Mouse (Mus musculus) heart, adult 11 months (tissue): Measurements from ENCODE around the gene Slc25a36.

ENCODE experiments used
- DNase-seq: peaks from one replicate; pipeline ENCODE4 v3.0.0; 2022

Gene Slc25a36

DNA sequence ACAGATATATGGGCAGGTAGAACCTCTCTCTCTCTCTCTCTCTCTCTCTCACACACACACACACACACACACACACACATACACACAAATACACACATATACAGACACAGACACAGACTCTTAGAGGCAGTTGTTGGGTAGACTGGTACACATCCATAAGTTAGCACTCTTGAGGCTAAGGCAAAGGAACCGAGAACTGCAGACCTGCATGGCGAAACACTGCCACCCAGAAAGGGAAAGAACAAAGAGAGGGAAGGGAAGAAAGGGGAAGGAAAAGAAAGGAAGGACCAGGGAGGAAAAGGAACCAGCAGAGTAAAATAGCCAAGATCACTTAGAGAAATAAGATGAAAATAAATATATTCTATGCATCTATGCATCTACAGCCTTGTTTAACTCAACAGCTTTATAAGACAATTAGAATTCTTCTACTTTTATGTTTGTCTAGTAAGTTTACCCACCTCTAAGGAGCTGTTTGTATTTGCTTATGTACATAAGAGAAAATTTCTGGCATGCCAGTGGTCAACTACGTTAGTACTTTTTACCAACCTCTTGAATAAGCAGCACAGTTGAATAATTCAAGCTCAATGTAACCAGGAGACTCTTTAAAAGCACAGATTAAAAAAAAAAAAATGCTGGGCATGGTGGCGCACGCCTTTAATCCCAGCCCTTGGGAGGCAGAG lies 4.3 kb downstream of the Slc25a36 start:
- peak; percentile 55 for DNase-seq

DNA sequence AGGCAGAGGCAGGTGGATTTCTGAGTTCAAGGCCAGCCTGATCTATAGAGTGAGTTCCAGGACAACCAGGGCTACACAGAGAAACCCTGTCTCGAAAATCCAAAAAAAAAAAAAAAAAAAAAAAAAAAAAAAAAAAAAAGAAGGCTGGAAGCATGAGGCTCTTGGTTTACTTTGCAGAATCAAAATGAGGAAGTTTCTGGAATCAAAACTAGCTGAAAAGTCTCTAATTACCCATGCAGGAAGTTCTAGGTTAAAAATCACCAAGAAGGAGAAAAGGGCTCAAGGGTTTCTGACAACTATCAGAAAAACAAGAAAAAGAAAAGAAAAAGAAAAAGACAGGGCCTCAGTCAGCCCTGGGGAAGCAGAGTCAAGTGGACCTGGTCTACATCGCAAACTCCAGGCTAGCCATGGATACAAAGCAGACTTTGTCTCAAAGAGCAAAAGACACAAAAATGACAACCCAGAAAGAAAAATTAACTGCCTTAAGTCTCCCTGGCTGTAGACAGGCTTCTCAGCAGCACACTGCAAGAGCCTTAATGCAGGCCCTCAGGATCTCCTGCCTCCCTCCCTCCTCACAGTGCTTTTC lies 5.5 kb downstream of the Slc25a36 start:
- DNase-seq = peak; percentile 76

DNA sequence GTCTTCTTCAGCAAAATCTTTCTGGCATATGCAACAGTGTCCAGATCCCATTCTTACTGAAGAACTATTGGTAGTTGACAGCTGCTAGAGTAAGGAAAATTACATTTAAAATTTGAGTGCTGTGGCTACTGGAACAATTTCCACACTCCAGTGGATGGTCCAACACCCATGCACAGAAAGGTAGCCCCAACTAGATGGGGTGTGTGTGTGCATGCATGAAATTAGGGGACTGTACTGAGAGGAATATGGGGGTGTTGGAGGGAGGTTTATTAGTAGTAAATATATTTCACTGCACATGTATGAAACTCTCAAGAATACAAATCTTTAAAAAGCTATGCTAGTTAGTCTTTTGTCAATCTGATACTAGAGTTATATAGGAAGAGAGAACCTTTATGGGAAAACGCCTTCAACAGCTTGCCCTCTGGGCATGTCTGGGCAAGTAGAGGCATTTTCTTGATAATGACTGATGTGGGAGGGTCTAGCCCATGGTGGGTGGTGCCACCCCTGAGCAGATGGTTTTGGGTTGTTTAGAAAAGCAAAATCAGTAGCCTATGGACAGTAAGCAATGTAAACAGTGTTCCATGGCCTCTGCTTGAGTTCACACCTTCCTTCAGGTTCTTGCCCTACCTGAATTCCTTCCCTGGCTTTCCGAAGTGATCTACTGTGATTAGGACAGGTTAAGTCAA lies 7.4 kb downstream of the Slc25a36 start:
- peak; percentile 74 for DNase-seq

DNA sequence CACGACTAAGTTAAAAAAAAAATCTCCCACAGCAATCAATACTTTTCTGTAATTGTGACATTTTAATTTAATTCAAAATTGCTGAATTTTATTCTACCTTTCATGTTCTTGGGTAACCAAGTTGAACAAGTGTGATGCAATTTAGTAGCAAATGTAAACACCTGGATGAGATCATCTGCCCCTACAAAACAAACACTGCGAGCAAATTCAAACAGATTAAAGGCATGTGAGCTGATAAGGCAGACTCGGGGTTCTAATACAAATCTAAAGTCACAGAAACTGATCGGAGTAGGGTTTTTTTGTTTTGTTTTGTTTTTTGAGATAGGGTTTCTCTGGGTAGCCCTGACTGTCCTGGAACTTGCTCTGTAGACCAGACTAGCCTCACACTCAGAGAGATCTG lies 12.0 kb downstream of the Slc25a36 start:
- DNase-seq = no peak

DNA sequence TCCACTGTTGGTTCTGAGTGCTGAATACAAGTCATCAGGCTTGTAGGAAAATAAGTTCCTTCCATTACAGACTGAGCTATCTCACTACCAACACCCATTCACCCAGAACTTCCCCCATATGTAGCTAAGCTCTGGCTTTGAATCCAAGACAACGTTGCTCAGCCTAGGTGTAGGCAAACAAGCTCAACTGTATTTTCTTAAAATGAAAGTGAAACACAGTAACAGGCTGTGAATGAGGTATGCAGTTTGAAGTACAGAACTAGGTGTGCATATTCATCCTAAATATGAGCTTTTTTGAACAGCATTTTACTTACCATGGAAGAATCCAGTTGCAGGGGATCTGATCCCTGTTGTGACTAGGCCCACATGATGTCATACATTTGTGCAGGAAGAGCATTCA lies 14.8 kb downstream of the Slc25a36 start:
- DNase-seq = no peak

DNA sequence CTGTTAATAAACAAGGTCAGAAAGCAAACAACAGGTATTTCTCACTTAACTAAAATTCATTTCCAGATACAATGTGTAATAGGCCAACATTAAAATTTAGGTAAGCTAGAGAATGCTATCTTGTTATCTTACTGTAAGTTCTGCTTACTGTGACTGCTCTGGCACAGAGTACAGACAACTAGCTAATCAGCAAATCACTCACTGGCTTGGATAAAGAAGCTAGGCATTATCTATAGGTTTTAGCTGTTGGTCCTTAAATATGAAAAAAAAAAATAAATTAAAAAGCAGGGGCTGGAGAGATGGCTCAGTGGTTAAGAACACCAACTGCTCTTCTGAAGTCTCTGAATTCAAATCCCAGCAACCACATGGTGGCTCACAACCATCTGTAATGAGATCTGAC lies 23.1 kb downstream of the Slc25a36 start:
- no peak for DNase-seq

DNA sequence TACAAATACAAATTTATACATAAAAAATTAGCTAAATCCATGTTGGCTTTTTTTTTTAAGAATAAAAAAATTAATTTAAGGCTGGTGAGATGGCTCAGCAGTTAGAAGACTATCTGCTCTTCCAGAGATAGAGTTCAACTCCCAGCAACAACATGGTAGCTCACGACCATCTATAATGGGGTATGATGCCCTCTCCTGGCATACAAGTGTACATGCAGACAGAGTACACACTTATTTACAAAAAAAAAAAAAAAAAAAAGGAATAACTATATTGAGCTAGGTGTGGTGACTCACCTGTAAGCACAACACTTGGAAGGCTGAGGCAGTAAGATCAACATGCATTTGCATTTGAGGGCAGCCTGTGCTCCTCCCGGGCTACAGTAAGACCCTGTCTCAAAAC lies 26.3 kb downstream of the Slc25a36 start:
- DNase-seq = no peak

DNA sequence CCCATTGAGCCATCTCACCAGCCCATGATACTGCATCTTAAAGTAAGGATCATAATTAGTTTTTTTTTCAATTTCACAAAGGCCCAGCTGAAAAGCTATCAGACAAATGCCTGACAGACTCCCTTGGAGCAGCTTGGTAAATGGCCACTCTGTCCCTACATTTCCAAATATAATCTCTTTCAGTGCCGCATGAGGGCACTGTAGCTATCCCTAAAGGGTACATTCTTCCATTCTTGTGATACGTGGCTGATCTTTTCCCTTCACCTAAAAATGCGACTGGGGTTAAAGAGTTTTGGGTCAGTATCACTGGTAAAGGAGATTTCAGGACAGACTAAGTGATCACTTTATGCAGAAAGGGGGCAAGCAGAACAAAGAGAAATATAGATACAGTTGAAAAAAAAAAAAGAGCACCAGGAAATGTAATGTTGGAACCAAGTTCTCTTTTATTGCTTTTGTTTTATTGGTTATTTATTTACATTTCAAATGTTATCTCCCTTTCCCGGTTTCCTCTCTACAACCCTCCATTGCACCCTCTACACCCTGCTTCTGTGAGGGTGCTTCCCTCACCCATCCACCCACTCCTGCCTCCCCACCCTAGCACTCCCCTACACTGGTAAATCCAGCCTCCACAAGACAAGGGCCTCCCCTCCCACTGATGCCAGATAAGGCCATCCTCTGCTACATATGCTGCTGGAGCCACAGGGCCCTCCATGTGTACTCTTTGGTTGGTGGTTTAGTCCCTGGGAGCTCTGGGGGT lies 29.7 kb downstream of the Slc25a36 start:
- DNase-seq = no peak

DNA sequence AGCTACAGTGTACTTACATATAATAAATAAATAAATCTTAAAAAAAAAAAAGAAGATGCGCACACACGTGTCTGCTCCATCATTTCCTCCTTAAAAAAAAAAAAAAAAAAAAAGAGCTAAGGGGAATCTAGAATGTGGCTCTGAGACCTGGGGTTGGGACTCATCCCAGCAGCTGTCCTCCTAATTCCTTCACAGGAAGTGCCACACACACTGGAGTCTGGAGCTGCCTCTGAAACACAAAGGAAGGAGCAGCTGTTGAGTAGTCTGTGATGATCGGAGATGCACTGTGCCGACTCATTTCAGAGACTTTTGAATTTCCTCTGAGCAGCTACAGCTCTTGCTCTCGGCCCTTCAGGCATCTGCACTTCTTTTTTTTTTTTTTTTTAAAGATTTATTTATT lies 41.0 kb downstream of the Slc25a36 start:
- no peak for DNase-seq

DNA sequence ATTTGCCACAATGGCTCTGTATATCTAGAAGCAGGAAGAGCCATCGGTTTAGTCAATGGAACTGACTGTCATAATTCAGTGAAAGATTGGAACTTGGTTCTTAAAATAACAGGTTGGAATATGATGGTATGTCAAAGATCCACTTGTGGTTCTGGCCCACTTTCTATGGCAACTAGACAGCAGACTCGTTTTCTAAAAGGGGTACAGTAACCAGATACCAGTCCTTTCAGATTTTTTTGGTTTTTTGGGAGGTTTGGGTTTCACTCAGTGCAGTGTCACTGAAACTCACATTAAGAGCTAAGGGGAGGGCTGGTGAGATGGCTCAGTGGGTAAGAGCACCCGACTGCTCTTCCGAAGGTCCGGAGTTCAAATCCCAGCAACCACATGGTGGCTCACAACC lies 41.5 kb downstream of the Slc25a36 start:
- peak; percentile 66 for DNase-seq

DNA sequence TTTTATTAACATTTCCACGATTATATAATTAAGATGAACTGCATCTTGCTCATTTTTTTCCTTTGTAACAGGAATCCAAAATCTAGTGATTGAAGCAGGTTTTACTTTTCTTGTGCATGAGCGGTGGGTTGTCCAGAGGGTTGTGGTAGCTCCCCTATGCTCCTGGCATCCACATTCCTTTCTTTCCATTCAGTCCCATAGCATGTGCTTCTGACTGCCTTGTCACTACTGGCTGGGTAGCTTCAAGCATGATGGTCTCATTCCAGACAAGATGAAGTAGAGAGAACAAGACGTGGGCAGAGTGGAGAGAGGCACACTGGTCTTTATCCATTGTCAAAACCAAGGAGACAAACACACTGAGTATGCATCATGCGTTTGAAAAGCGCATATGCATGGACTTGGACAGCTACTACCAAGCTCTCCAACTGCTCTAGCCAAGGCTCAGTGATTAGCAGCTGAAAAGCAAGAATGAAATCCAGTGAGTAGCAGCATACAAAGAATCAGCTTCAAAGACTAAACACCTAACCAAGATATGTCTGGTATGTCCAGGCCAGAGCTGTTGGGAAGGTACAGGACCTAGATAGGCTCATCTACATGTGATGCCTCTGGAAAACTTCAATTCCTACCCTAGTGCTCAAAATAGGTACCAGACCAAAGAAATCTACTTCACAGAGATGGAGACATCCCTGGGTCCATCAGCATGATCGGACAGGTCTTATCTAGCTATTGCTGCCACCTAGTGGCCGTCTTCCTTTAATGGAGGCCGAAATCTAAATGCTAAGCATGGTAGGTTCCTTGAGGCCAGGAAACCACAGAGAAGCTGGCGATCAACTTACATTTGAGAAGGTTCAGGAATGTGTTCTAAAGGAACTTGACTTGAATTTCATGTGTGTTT lies 42.5 kb downstream of the Slc25a36 start:
- peak; percentile 95 for DNase-seq

DNA sequence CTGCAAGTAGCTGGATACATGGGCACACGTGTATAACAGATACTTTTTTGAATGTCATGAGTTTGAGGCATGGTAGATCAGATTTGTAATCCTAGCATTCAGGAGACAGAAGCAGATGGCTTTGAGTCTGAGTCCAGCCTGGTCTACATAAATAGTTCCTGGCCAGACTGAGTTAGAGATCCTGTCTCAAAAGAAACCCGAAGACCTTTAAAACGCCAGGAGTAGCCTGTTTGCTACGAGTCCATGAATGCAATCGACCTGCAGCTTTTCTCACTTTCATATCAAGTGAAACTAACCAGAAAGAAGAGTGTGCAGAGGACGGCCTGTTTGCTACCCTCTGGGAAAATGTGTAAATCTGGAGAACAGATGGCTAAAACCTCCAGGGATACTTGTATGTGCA lies 43.2 kb downstream of the Slc25a36 start:
- DNase-seq = peak; percentile 75

DNA sequence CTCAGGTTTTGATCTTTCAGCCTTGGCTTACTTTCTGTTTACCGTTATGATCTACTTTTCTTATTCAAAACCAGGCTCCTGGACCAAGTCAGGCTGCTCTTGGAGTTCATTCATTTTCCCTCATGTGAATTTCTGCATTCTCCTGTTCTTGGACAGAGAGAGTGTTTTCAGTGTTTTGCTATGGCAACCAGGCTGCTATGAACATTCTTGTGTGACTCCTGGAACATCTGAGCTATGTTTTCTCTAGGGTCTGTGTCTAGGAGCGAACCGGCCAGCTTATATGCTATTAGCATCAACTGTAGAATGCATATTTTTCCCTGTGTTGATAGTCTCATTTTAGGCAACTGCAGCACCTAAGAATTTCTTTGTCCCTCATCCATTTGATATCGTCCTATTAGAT lies 45.1 kb downstream of the Slc25a36 start:
- peak; percentile 66 for DNase-seq

DNA sequence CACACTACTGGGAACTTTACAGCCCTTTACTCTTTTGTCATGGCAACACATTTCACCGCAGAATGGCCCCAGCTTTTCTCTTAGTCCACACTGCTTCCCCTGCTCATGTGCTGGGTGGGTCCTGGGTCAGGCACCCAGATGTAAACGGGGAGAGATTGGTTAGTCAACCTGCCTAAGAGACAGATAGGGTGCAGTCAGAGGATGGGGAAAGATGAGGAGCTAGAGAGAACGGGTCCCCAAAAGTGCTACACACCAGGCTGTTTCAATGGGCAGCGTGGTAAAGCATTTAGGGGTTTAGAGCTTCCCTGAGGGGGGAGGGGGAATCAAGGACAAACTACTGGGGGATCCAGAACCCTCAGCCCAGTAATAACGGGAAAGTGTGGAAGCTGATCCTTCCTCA lies 45.7 kb downstream of the Slc25a36 start:
- DNase-seq = peak; percentile 81

DNA sequence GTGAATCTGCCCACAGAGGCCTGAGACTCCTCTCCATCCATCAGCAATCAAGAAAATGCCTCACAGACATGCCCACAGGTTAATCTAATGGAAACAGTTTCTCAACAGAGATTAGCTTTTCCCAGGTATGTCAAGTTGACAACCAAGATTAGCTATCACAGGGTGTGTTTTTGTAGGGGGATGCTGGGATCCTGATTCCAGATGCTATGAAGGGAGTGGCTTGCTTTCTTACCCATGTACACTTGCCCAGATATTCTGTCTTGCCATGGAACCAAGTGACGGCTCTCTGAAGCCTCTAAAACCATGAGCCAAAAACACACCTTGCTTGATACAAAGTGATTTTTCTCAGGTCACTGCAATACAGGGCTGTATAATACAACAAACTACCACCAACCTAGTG lies 46.8 kb downstream of the Slc25a36 start:
- peak; percentile 51 for DNase-seq

DNA sequence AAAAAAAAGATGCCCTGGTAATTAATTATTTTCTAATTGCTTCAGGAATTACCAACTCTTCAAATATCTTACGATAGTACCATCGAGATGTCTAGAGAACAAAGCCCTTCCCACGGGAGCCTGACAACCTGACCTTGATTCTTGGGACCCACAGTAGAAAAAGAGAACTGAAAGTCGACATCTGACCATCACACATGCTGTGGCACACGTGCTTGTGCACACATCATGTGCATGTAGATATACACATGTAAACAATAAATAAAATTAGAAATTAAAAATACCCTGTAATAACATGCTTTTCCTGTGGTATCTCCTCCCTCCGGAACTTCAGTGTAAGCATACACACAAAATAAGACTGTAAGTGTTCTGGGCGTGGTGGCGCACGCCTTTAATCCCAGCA lies 49.3 kb downstream of the Slc25a36 start:
- DNase-seq = peak; percentile 35

DNA sequence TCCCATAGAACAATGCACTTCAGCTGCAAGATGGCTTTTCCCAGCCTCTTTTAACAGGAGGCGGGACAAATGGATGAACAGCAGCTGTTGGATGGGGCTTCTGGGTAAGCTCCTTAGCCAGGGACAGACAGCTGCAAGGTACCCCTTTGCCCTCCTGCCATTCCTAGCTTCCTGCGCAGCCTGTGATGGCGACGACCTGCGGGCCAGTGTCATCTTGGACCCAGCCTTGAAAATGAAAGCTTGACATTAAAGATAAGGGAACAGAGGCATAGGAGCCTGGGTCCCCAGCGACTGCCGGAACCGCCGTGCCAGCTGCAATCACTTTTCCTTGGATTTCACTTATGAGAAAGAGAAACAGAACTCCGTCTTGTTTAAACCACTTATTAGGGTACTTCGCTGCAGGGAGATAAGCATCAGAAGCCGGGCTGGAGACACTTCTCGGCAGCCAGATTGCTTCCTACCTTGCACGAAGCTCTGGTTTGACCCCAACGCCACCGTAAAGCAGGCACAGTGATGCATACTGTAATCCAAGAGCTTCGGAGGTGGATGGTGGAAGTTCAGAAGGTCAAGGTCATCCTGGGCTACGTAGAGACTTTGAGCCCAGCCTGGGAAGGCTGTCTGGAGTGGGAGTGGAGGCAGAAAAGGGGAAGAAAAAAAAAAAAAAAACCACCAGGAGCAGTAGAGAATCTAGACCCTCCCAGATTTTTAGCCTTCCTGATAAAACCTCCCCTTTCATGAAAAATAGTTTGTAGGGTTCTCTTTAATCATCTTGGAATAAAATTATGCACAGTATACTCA lies 54.2 kb downstream of the Slc25a36 start:
- peak; percentile 83 for DNase-seq

DNA sequence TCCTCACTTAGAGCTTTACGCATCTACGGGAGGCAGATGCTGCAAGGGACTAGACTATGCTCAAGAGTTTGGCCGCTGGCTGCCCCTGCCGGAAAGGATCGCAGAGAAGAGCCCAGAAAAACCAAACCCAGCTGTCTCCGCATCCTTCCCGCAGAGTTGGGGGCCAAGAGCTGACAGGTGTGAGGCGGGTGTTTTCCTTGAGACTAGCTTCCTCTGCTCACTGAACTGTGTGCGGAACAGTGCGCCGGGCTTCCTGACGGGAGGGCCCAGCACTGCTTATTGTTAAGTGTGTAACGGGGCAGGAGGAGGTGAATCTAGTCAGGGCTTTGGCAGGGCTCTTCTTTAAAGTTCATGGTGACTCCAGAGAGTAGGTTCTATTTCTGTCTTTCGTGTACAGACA lies 55.1 kb downstream of the Slc25a36 start:
- peak; percentile 90 for DNase-seq

DNA sequence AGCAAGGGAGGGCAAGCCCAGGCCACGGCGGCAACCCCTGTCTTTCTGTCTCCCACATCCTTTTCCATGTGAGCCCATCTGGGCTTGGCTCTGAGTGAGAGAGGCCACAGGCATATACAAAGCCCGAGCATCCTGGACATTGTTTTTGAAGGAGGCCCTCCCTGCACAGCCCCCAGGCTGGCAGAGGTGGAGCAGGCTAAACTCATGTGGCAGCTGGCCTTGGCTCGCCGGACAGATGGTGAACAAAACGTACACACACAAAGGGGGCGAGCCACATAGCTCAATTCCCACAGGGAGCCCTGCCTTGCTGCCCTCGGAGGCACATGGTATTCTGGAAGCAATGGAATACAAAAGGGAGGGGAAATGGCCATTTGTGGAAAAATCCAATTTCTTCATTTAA lies 59.8 kb downstream of the Slc25a36 start:
- DNase-seq = peak; percentile 40

DNA sequence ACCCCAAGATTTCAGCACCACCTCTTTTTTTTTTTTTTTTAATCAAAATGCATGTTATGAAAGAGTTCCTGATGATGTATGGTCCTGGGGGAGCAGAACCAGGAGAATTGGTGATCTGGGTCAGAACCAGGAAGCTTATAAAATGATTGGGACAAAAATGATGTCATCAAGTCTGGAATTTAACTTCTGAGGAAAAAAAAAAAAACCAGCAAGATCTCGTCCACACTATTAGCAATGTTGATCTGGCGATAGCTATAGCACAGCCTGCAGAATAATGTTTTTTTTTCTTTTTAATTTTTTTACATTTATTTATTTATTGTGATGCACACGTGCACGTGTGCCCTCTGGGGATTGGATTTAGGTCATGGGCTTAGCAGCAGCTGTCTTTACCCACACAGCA lies 64.7 kb downstream of the Slc25a36 start:
- no peak for DNase-seq

DNA sequence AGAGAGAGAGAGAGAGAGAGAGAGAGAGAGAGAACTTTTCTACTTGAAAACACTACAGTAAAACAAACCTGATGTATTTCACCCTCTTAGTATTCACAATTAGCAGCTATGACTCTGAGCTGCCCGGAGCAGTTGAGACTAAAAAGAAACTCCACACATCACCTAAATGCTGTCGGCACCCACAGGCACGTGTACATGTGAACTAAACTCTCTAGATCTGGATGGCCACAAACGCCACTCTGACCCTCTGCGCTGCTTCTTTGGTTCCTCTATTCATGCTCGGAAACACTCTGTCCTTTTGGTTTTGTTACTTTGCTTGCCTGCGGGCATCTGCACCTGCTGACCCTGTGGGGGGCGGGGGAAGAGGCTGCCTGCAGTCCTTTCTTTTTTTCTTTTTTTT lies 69.3 kb downstream of the Slc25a36 start:
- DNase-seq = no peak

DNA sequence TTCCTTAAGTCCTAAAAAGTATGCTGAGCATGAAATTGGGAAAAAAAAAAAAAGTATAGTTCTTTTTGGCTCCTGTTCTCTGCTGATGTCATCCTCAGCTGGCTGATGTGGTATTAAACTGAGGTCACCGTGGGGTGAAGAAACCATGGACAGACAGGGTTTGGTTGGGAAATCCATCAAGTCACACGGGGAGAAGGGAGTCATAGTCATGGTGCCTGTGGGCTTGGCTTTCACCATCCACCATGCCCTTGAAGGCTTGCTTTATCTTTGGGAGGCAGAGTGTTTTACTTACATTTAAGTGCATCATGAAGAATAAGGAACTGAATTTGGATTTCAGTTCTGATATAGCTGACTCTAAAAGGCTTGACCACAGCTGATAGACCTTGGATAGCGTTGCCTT lies 72.9 kb downstream of the Slc25a36 start:
- DNase-seq = no peak
